Mouse (Mus musculus) testis, adult 2 months (tissue): ENCODE measurements at regions not wholly inside any gene's neighbourhood (a gene's known extent, or its start where the extent isn't known, plus 50 kb on each side); places are given as distances from the start of the nearest gene placed in this dataset.

ENCODE experiments used
- CTCF ChIP-seq: fragments of 200-500 bp; IDR thresholded peaks from 2 replicates; pipeline ENCODE4 v1.5.1; 2012; ENCODE audit warnings: low read depth, mild to moderate bottlenecking, inconsistent platforms, low read length, moderate library complexity; ENCODE audit not compliant: control insufficient read depth, insufficient read depth, insufficient replicate concordance
- POLR2A ChIP-seq: fragments of 200-500 bp; IDR thresholded peaks from 2 replicates; pipeline ENCODE4 v1.6.1; 2012; ENCODE audit warnings: low read depth, mild to moderate bottlenecking, inconsistent platforms, low read length, moderate library complexity; ENCODE audit not compliant: control insufficient read depth

DNA sequence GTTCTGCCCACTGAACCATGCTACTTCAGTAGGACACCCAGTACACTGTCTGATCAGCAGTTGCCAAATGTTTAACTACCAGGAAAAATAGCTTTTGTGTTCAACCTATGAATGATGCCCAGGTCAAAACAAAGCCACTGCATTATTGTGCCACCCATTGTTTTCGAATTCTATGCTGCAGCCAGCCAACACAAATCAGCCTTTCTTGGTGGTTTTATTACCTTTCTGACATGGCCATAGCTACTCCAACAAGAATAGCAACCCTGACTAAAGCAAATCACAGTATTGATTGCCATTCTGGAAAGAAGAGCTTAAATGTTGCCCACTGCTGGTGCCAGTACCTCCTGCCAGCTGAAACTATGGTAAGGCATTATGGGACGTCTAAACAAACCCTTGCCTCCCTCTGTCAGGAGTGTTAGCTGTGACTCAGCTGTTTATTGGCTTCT, 225.7 kb downstream of the Basp1 start:
- TF ChIP-seq CTCF (no peak), POLR2A (no peak)
